Mouse (Mus musculus): ENCODE measurements at regions not wholly inside any gene's neighbourhood (a gene's known extent, or its start where the extent isn't known, plus 50 kb on each side); places are given as distances from the start of the nearest gene placed in this dataset.

DNA sequence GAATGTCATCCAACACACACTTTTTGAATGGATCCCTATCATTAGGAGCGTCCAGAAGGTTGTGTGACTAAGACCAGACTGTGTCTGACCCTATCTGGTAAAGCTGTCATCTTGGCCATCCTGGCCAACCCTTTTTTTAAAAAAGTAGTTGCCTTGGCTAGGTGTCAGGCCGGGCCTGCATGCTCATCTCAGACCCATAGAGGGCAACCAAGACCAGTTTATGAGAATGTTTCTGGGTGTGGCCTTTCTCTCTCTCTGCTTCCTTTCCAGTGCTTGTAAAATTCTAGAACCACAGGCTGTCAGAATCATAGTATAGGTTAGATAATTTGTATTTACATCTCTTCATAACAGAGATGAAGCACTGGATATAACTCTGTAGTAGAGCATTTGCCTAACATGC lies 62.8 kb upstream of the Las1l start:
- DNase-seq (ENCODE audit: low spot score): peak; percentile 15

DNA sequence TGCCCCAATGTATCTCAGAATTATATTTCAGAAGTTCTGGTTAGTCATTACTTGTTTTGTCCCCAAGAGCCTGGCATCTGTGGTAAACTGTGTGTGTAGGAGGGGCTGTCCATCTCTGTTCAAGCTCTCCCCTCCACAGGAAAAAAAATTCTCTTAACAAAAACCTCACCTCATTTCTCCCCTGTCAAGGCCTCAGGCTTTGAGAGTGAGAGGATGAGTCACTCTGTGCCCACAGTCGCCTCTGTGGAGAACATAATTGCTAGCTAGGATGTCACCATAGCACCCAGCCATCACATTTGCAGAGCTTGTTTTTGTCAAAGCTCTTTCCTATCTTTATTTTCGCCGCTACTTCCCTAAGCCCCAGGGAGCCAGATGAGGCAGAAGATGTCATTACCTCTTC lies 63.6 kb upstream of the Las1l start:
- no peak for DNase-seq (ENCODE audit: low spot score)

DNA sequence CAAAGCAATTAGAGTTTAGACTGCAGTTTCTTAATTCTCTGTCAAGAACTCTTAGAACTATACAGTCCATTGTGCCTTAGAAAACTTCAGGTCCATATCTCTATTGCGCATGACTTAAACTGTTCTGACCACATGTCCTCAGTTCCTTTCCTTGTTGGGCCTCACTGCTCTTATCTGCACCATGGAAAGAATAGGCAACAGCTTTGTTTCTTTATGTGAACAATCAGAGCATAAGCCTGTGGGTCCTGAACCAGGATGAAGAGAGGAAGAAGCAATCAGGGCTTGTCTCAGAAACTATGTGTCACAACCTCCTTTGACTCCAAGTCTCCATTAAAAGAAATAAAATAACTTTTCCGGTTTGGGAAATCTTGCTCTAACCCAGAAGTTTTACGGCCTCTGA lies 68.6 kb upstream of the Las1l start:
- DNase-seq (ENCODE audit: low spot score): no peak

- DNase-seq (ENCODE audit: low spot score): no peak
Observed at GRCm38 (mm10) chrX:96025876-96026275, 69.1 kb upstream of the Las1l start.

DNA sequence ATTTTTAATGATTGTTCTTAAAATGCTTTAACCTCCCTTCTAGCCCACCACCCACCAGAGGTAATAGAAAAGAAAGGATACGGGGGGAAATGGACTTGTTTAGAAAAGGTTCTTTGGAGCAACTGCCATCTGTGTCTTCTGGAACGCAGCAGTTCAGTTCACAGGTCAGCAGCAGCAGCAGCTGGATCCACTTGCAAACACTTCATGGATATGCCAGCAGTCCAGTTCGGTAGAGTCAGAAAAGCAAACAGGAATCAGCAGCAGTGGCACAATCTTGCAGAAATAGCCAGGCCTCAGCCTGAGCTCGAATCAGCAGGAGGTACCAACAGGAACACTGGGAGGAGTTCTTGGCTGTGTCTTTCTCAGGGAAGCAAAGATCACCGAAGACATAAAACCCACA lies 64.3 kb upstream of the Msn start:
- no peak for DNase-seq (ENCODE audit: low spot score)

DNA sequence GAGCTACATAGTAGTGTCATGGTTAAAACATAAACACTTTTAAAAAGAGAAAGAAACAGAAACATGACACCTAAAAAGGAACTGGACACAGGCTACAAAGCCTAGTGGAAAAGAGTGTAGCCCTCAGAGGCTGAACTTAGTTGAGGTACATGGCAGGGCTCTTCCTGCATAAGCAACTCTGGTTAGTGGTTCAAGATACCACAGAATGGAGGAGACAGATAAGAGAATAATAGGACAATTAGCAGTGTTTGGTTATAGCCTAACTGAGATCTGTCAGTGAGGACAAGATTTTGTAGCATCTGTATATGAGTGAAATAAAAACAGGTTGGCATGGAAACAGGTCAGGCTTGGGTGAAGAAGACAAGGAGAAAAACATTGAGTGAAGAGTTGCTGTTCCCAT lies 60.5 kb upstream of the Msn start:
- no peak for DNase-seq (ENCODE audit: low spot score)

- no peak for DNase-seq (ENCODE audit: low spot score)
Observed at GRCm38 (mm10) chrX:96042193-96042592, 53.6 kb upstream of the Msn start.

All from ovary, postnatal 10 days (tissue).